Mouse (Mus musculus): Measurements from ENCODE around the gene Net1.
"Not testable (repeated sequence)": the region's sequence is repeated elsewhere in the genome, so short reads cannot be mapped to it uniquely, and the experiment has no call there.

The Net1 gene

DNA sequence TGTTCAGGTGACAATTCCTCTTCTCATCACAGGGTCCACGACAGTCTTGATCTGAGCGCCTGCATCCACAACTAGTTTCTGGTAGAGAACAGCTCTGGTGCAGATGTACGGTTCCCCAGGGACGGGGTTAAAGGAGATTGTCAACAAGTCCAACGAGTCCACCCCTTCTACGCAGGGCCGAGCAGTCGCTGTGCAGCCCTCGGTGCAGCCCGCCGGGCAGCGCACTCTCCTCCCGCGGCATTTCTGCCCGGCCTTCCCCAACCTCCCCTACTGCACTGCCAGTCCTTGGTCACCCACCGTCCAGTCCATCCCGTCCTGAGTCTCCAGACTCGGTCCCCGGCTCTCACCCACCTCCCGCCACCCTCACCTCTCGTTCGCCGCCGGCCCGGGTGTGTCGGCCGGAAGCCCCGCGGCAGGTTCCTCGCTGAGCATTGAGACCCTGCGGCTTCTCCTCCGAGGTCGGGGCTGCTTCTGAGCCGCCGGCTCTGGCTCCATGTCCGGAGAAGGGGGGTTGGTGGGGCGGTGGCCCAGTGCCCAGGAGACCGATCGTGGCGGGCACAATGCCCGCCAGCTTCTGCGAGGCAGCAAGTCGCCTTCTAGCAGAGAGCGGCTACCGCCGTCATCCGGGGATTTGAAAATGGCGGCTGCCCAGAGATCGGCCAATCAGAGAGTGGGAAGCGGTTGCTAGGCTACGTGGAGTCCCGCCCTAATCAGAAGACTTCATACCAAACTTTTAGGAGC, at the start of gene Net1, which contains the start of gene Tubal3:
TSS of gene Net1 (minus strand) at position 650 of the 741 bp plus-strand sequence.
TSS of gene Tubal3 (plus strand) at position 704 of the 741 bp plus-strand sequence.
- DNase-seq (ENCODE audit: low read depth, low spot score): peak; percentile 56

DNA sequence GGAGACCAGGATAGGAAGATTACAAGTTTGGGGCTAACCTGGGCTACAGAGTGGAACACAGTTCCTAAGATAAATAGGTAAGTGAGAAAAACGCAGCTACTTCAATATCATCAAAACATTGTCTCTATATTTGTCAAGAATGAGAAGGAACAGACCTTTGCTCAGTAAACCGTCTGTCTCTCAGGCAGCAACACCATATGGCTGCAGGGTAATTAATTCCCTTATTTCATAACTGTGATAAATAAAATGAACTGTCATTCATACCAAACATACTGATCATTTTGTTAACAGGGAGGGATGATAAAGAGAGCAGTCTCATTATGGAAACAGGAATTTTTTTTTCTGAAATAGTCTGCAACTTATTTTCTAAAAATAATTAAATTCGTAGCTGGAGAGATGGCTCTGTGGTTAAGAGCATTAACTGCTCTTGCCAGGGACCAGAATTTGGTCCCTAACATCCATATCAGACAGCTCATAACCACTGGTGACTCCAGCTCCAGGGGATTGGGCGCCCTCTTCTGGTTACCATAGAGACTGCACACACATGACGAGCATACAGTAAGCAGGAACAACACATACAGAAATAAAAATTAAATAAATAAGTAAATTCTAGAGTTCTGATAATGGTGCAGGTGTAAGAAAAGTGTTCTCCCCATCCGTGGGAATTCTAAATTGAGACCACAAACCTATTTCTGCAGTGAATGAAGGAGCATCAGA, 33.3 kb upstream of the Net1 start:
- DNase-seq (ENCODE audit: low read depth, low spot score): no peak

DNA sequence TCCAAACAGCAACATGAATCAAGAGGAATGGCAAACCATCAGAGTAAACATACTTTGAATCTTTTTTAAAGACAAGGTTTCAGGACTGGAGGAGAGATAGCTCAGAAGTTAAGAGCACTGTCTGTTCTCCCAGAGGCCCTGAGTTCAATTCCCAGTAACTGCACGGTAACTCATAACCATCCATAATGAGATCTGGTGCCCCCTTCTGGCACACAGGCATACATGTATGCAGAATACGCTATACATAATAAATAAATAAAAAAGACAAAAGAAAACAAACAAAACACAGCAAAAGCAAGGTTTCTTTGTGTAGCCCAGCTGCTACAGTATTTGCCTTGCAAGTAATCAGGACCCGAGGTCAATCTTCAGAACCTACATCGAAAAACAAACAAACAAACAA, 31.5 kb upstream of the Net1 start:
- DNase-seq (ENCODE audit: low read depth, low spot score): no peak

DNA sequence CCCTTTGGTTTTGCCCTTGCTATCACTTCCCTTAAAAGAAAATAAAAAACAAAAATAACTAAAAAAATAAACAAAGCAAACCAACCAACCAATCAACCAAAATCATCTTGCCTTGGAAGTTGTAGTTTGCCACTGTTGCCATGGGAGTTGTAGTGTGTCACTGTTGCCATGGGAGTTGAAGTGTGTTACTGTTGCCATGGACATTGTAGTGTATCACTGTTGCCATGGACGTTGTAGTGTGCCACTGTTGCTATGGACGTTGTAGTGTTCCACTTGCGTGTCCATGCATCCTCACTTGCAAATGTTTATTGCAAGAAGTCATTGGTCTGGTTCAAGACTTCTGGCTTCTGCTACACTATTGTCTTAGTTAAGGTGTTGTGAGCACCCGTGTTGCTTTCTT, 29.2 kb upstream of the Net1 start:
- DNase-seq (ENCODE audit: low read depth, low spot score): no peak

DNA sequence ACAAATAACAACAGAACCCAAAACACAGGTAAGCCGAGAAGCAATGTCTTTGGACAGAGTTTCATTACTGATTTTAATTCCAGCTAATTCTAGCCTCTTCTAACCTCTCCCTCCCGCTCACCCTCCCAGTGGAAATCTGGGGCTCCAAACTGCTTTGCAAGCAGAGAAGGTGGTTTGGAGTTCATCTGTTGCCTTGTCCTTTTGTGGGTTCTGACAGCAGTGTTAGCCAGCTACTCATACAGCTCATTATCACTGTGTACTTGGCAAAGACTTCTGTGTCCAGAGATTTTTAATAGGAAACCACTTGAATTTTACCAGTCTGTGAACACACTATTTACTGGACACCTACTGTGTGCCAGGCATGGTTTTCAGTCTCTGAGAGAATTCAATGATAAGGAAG, 27.2 kb upstream of the Net1 start, which contains the start of gene Ucn3:
TSS of gene Ucn3 (minus strand) at position 101 of the 400 bp plus-strand sequence.
- DNase-seq (ENCODE audit: low read depth, low spot score): no peak

DNA sequence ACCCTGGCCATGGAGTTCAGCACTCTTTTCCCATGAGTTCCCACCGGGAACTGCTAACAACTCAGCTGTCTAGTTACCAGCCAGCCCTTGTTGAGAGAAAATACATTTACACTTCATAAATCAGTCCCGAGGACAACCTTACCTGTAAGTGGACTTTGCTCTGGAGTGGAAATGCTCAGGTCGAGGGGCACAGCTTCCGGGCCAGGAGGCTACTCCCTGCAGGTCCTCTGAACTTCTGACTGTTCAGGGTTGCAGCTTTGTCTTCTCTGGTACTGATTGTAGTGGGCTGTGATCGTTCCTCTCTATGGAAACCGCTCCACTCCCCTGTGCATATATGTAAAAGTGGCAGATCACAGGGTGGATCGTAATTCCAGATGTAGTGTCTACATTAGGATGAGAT, 26.7 kb upstream of the Net1 start:
- no peak for DNase-seq (ENCODE audit: low read depth, low spot score)

DNA sequence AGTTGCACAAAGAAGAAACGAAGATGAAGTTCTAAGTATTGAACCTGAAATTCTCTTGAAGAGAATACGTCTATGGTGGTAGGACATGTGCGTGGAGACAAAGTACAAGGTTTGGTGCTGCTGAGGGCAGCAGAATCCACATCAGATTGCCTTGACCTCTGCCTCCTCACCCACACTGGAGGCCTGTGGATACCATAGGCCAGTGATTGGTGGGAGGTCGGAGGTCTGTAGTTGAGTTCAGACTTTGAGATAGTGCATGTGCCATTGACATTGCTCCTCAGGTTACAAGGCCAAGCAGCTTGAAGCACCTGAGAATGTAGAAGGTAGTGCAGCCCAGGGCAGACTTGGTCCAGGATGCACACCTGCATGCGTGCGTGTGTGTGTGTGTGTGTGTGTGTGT, 8.0 kb upstream of the Net1 start:
- no peak for DNase-seq (ENCODE audit: low read depth, low spot score)

DNA sequence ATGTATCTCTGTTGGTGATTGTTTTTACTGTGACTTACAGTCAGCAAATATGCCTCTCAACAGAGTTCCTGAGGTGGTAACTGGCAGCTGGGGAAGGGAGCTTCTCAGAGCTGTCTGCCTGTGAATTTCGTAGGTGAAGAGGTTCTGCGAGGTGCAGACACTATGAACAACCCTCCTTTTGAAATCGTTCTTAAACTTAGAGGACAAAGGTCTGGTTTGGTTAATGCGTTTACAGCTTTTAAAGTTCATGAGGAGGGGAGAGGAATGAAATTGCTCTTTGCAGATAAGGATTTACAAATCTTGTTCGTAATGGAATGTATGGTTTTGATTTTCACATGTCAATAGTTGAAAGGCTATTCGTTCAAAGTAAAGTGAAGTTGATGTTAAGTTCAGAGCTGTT, 7.6 kb upstream of the Net1 start:
- DNase-seq (ENCODE audit: low read depth, low spot score): no peak

DNA sequence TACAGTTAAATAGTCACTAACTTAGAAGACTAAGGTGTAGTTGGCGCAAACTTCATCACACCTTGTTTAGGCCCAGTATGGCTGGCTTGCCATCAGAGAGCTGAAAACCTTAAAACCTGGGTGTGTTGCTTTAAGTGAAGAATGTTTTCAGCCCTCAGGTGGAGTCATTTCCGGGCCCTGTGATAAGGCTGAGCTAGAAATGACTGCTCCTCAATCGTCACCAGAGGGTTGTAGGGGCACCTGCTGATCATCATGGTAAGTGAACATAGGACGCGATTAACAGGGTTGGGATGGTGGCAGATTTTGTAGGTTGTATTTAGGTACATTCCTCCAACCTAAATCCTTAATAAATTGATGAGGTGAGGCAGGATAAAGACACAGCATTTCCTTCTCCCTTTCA, 6.5 kb upstream of the Net1 start:
- no peak for DNase-seq (ENCODE audit: low read depth, low spot score)

DNA sequence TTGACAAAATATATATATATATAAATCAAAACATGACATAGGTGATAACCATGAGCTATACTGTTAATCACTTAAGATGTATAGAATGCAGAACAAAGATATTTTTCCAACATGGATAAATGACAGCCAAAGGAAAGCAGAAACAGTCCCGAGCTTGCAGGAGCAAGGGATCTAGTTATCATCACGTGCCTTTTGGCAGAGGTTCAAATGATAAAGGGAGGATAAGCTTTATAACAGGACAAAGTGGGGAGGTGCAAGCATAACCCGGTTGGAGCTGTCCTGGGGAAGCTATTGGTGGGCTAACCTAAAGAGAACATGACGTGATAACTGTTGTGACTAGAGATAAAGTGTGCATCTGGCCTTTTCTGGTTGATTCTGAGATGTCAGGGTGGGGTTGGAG, 4.5 kb downstream of the Net1 start:
- no peak for DNase-seq (ENCODE audit: low read depth, low spot score)

DNA sequence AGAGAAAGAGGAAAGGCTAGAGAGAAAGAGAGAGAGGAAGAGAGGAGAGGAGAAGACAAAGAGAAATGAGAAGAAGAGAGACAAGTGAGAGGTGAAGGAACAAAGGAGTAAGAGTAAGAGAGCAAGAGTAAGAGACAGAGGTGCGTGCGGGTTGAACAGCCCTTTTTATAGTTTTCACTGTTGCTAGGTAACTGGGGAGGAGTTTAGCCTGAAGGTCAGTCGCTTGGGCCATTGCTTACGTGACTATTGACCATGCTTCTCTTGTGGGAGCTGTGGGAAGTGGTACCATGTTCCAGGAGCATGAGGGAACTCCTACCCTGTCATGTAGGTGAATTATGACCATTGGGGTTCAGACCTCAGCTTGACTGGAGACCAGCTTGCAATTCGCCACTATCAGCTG, 7.7 kb downstream of the Net1 start:
- DNase-seq (ENCODE audit: low read depth, low spot score): no peak

DNA sequence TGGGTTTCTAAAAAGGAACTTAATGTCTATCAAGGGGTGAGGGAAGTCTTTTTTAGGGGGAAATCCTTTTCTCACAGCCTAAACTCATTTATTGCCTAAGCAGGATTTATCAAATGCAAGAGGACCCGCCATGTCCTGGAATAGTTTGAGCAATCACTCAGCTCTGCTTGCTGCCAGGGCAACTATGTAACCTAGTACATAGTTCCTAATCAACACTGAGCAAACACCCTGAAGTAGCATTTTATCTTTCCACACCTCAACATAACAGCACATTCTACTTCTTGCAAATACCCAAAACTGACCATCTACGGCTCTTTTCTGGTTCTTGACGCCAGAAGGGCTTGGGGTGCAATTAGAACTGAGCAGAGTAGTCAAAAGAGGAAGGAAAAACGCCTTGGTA, 9.8 kb downstream of the Net1 start:
- DNase-seq (ENCODE audit: low read depth, low spot score): no peak

DNA sequence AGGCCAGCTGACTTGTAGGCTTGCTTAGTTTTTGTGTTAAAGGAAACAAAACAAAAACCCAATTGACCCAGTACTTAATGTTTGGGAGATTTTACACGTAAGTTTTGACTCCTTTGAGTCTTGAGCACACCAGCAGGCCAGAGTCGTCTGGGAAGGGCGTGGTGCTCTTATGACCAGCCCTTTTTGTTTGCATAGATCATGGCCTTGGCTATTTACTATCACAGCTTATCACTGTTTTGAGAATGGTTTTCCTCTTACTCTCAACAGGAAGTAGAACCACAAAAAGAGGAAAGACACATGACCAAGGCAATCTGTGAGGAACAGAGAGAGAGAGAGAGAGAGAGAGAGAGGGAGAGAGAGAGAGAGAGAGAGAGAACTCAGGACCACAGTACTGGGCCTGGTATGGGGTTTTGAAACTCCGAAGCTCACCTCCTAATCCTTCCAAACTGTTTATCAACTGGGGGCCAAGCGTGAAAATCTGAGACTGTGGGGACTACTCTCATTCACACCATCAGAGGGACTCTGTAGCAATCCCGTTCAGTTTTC, 10.8 kb downstream of the Net1 start:
- DNase-seq (ENCODE audit: low read depth, low spot score): no peak

DNA sequence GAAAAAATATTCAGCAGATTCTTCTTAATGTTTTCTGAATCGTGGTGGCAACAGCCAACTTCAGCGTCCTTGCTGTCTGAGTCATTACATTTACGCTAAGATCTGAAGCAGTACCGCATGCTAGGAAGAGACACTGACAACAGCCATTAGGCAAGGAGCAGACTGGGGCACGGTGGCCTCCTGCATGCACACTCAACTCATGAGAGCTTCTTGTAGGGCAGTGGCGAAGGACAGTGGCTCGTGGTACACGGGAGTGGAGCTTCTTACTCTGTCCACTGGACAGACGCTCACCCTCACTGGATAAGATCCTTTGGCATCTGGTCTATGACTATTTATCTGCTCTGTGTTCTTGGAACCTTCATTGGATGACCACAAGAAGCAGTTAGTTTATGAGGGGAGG, 18.7 kb downstream of the Net1 start:
- no peak for DNase-seq (ENCODE audit: low read depth, low spot score)

DNA sequence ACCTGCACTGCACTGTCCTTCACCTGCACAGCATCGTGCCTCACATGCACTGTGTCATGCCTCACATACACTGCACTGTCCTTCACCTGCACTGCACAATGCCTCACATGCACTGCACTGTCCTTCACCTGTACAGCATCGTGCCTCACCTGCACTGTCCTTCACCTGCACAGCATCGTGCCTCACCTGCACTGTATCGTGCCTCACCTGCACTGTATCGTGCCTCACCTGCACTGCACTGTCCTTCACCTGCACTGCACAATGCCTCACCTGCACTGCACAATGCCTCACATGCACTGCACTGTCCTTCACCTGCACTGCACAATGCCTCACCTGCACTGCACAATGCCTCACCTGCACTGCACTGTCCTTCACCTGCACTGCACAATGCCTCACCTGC, 19.8 kb downstream of the Net1 start:
- not testable (repeated sequence) for DNase-seq (ENCODE audit: low read depth, low spot score)

DNA sequence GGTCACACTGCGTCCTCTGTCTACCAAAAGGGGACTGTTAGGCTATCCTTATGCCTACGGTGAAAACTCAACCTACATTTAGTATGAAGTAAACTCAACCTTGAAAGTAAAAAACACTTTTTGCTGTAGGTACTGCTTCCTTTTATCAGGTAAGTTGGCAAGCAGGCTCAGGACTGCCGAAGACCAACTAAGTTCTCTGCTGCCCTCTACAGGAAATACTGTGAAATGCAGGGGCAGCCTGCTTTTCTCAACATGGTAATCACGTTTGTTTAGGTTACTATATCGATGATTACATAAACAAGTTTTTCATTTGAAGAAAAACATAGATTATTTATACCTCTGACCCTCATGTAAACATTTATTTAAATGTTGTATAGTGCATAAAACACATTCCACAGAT, 21.1 kb downstream of the Net1 start:
- no peak for DNase-seq (ENCODE audit: low read depth, low spot score)

DNA sequence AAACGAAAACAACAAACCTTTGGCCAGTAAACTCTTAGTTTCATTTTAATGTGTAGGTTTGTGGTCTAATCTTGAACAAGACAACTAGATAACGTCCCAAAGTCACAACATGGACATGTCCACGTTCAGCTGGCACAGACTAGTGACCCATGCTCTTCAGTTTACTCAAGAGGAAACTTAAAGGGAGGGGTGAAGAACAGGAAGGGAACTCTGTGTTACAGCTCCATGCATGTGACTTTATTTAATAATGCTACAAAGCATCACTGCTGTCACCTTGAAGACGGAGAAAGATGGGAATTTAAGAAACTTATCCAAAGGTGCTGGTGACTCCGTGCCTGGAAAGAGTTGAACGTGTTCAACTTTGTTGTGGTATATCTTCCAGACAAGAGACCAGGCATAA, 22.0 kb downstream of the Net1 start:
- no peak for DNase-seq (ENCODE audit: low read depth, low spot score)

DNA sequence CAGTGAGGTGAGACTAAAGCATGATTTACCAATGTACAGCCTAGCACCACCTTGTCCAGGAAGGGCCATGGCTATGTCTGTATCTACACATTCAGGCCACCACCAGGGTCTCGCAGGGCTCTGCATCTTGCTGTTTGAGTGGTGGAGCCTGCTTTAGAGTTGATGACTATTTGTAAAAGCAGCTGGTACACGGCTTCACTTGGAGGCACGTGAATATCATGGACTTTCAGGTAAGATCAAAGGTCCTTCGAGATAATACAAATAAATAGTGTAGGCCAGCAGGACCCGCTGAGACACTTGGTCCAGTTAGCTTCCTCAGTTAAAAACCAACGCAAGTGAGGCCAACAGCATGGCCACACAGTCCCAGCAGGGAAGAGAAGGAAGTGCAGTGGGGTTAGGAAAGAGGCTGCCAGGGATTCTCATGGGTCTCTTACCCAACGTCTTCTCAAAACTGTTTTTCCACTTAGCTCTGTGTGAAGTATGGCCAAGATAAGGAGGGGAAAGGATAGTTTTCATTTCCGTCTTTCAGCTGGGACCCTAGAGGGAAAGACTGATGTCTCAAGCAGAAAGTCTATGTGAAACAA, 22.5 kb downstream of the Net1 start:
- no peak for DNase-seq (ENCODE audit: low read depth, low spot score)

DNA sequence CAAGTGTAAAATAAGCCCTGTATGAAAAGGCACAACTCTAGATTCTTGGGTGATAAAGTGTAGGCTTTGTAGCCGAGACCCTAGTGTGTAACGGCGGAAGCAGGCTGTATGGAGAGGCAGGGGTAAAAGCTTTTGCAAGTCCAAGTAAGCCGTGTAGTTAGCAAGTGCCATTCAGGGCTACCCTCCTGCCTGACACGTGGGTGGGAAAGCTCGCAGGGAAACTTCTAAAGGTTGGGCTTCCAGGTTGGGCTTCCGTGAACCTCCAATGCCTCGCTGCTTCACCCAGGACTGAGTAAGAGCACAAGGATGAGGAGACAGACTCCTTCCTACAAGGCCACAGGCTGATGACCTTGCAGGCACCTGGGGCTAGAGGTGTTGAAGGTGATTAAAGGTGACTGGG, 23.5 kb downstream of the Net1 start:
- no peak for DNase-seq (ENCODE audit: low read depth, low spot score)

DNA sequence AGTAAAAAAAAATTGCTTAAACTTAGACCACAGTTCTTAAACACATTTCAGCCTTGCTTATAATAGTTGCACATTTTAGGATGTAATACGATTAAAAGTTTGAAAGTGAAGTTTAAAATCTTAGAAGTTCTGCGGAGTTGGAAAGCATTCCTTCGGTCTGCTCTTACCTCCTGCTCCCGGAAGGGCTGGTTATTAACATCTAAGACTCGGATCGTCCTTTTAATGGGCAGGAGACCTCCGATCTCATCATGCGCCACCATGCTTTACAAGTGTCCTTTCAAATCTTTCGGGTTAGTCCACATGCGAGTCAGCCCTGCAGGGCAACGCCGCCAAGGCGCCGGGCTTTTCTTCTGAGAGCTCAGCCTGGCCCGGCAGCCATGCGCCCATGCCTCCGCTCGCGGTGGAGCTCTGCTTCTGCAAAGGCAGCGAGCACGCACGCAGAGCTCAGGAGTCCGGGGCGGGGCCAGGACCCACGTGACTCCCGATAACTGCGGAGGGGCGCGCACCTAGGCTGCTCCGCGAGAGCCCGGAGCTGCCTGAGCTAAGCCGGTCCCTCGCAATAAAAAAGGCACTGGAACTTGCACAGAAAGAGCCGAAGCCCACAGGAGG, 24.8 kb downstream of the Net1 start:
- peak; percentile 50 for DNase-seq (ENCODE audit: low read depth, low spot score)

DNA sequence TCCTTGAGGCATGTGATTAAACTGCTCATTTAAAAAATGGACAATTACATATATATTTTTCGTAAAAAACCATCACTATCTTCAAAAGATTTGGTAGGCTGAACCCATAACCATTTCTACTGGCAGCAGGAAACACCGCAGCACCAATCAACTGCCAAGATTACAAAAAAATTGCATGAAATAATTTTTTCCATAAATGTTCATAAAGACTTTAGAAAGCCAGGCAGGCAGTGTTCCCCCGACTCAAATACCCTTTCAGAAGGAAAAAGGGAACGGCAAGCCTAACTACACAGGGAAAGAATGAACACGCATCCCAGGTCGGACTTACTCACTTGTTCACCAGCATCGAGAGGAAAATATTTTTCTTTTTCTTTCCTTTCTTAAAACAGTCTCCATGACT, 25.4 kb downstream of the Net1 start:
- no peak for DNase-seq (ENCODE audit: low read depth, low spot score)

DNA sequence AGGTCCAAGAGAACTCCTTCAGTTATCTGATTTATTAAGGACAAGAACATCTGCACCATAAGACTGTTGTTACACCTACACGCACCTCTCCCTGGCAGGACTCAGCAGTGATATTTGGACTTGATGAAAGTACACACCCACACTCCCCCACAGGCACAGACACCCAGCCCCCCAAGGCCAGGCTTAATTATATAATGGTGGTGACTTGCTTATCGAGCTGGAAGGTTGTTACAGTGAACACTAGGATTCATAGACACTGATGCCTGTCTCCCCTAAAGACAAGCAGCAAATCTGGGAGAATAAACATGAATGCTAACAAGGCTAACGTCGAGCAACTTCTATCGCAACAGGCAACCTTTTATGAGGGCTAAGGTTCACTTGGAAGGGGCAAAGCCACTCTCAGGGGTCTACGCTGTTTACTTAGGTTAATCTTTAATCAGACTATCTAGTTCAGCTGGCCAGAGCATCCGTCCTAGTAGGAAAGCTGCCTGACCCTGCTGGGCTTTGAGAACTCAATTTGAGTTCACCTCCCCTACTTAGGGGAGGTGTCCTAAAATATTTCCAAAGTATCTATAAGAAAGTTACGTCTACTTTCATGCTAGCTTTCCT, 26.4 kb downstream of the Net1 start:
- no peak for DNase-seq (ENCODE audit: low read depth, low spot score)

Measured in brain, embryonic 18.5 days (tissue).